Mouse (Mus musculus): ENCODE results near the gene Hist1h2be.

DNA sequence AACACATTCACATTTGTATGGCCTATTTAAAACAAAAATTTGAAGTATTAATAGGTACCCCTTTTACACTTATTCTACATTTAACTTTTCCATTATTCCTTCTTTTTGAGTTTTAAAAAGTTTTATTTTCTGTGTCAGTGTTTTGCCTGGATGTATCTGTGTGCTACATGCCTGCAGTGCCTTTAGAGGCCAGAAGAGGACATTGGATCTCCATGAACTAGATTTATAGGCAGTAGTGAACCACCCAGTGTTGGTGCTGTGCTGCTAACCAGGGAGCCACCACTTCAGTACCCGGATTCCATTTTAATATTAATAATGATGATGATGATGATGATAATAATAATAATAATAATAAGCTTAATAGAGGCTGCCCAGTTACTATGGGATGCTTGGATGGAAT lies 9.7 kb upstream of the Hist1h2be start:
- TF ChIP-seq CTCF (IDR thresholded peaks at IDR 0.05; ENCODE audit: low read depth, low read length), result no peak
- TF ChIP-seq POLR2A (IDR thresholded peaks at IDR 0.05; ENCODE audit: borderline replicate concordance, low read depth, low read length), result no peak
